Mouse (Mus musculus): ENCODE data around the gene Gm28051. TPM values are rescaled to one million over a fixed set of nuclear protein-coding genes. Genes with fewer than 3 reads are reported as not detected.

The Gm28051 gene
- polyA plus RNA-seq, 1 experiment from 2014 or later = not detected

DNA sequence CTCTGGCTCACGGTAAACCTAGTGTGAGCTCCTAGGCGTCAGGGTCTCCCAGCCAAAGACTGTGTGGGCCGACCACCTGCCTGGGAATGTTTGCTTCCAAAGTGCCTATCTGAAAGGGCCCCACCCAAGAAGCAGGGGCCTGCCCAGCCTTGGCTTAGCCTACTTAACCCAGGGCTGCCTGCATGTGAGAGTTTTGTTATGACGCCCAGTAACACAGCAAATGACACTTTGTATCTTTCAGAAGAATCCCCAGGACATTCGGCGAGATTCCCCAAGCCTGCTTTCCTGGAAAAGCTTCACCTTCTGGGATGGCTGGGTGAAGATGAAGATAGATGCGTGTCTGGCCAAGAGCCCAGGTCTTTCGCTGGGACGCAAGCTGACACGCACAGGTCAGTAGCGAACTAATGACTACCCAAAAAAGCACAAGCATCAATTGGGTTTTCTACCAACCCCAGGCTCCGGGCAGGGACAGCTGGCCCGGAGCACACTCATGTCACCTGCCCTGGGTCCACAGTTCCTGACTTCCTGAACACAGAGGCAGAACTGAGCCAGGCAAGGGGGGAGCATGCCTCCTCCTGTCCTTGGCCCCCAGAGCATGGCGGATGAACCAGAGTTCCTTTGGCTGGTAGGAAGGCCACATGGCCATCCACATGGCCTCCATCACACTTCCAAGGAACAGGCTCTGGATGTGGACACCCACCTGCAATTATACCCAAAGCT is 60.8 kb downstream of the Gm28051 start:
- no peak overlapping the region for H3K27ac ChIP-seq
- no peak overlapping the region for H3K4me2 ChIP-seq
- H3K9me3 ChIP-seq (replicated peaks) = no peaks in the 10 kb centered on the region
- ATAC-seq (replicated peaks; ENCODE audit: insufficient number of reproducible peaks, insufficient read depth, low FRiP score, low read depth) = no peak
- H3K4me3 ChIP-seq = no peak overlapping the region
- WGBS = 75% methylated on average over 14 of the region's 14 CpGs
- no peak overlapping the region for H3K9ac ChIP-seq
- H3K27me3 ChIP-seq = no peaks in the 10 kb centered on the region
- H3K4me1 ChIP-seq (replicated peaks) = peaks cover 25% of the 10 kb centered on the region
- no peaks in the 10 kb centered on the region for H3K36me3 ChIP-seq

DNA sequence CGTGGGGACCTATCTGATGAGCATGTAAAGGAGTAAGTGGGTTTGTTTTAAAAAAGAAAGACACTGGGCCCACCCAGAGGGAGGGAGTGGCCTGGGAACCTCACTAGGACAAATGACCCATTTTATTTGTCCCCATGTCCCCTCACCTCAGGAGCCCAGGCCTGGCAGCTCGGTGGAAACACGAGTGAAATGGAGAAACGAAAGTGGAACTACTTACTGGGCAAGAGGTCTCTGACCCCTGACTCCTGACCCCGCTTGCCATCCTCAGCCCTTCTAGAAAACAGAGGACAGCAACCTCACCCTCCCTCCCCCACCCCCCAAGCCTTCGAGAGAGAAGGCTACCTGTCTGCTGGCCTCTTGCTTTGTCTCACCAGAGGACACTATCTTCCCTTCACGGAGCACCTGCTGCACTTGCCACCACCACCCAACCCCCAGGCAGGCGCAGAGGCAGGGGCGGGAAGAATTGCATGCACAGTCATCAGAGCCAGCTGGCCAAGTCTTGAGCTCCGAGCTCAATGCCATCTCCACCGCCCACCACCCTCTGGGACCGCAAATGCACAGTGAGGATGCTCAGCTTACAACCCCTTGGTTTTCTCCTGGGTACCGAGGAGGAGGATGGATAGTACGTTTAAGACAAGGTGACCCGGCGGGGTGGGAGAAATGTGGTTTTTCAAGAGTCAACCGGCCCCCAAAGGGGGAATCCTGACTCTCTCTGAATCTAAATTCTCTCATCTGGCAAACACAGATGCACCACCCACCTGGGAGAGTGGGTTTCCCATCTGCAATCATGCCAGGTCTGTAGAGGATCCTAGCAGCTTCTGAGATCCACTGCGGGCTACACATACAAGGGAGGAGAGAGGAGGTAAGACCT is 62.0 kb downstream of the Gm28051 start:
- Histone ChIP-seq H3K4me3 (no peak overlapping the region), H3K27ac (no peak overlapping the region), H3K9ac (no peak overlapping the region), H3K4me1 (replicated peaks) (peaks cover 25% of the 10 kb centered on the region), H3K36me3 (no peaks in the 10 kb centered on the region), H3K9me3 (replicated peaks) (no peaks in the 10 kb centered on the region), H3K27me3 (no peaks in the 10 kb centered on the region), H3K4me2 (no peak overlapping the region)
- 72% methylated on average over 18 of the region's 18 CpGs for WGBS
- no peak for ATAC-seq (replicated peaks; ENCODE audit: insufficient number of reproducible peaks, insufficient read depth, low FRiP score, low read depth)

DNA sequence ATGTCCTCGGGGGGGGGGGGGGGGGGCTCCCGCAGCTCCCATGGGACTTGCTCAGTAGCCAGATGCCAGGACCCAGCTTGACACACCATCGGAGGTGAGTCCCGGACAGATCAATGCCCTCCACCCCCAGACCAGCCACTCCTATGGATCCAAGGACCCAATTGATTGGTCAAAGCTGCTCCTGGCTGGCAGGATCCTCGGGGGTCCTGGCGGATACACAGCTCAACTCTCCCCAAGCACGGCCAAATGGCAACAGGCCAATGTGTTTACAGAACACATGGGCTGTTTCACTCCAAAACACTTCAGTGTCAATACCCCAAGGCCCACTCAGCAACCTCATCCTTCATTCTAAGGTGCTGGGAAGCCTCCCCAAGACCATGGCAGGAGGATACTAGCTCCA is 65.8 kb downstream of the Gm28051 start:
- H3K27ac ChIP-seq = no peak overlapping the region
- H3K4me3 ChIP-seq = no peak overlapping the region
- no peak overlapping the region for H3K4me2 ChIP-seq
- H3K27me3 ChIP-seq = no peaks in the 10 kb centered on the region
- ATAC-seq (replicated peaks; ENCODE audit: insufficient number of reproducible peaks, insufficient read depth, low FRiP score, low read depth) = no peak
- peaks cover 10% of the 10 kb centered on the region; the same call in 1 of the 2 replicates for H3K4me1 ChIP-seq (replicated peaks)
- no peak overlapping the region for H3K9ac ChIP-seq
- no peaks in the 10 kb centered on the region for H3K9me3 ChIP-seq (replicated peaks)
- H3K36me3 ChIP-seq = no peaks in the 10 kb centered on the region
- WGBS = 73% methylated on average over 7 of the region's 7 CpGs

DNA sequence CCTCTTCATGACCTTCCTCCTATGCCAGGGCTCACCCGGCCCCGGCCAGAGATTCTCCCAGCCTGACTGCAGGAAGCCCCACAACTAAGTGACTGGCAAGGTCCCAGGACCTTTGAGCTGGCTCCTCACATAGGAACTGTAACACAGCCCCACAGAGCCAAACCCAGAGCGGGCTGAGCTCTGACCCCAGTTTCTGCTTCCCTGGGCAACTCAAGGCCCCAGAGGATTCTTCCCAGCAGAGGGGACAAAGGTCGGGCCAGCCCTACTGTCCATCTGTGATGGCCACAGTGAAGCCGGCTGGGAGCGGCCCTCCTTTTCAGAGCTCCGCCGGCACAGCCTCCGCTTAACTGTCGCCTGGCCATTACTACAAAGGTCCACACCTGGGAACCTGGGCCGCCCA is 66.4 kb downstream of the Gm28051 start:
- no peak for ATAC-seq (replicated peaks; ENCODE audit: insufficient number of reproducible peaks, insufficient read depth, low FRiP score, low read depth)
- no peak overlapping the region for H3K4me3 ChIP-seq
- H3K27me3 ChIP-seq = no peaks in the 10 kb centered on the region
- peaks cover 5% of the 10 kb centered on the region; the same call in 1 of the 2 replicates for H3K4me1 ChIP-seq (replicated peaks)
- no peak overlapping the region for H3K9ac ChIP-seq
- no peak overlapping the region for H3K27ac ChIP-seq
- WGBS = 75% methylated on average over 11 of the region's 11 CpGs
- H3K36me3 ChIP-seq = no peaks in the 10 kb centered on the region
- no peaks in the 10 kb centered on the region for H3K9me3 ChIP-seq (replicated peaks)
- no peak overlapping the region for H3K4me2 ChIP-seq

DNA sequence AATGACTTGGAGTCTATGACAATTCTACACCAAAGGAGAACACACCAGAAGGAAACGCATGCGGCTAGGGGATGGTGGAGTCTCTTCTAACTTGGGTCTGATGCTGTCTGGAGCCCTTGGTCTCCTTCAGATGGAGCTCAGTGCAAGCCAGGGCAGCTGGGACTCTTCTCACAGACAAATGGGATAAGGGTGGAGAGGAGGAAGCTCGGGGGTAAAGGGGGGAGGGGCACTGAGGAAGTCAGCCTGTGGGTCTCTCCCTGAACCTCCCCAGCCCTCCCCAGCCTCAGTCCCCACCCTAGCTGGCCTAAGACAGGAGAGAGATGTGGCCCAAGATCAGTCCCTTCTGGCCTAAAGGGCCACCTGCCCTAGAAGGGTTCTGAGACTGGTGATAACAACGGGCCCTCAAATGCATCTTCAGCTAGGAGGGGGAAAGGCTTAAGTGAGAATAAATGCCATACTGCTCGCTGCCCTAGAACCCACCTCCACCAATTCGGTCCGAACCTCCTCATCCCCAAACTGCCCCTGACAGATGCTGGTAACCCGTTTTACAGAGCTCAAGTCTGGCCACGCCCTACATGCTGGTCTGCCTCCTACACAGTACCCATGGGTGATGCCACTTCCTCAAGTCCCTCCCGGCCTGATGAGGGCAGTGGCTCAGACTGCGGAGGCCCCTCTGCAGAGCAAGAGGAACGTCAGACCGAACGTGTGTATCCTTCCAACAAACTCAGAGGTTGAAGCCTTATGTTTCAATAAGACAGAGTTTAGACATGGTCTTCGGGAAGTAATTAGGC is 67.6 kb downstream of the Gm28051 start:
- WGBS = 74% methylated on average over 15 of the region's 15 CpGs
- no peak overlapping the region for H3K27ac ChIP-seq

DNA sequence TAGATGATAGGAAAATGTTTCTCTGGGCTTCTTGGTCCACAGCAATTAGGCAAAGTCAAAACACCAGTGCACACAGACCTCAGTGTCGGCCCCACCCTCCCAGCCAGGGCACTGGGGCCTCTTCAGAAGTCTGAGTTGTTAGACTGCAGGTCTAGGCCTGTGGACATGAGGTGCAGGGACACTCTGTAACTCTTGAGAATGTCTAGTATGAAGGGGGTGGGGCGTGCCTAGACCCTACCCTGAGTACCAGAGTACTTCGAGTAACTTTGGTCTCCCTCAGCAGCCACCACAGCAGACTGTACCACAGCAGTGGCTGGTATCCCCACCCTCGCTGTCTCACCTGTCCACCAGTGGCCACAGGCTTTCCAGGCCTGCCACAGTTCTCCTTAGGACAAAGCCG is 71.2 kb downstream of the Gm28051 start:
- Histone ChIP-seq H3K4me1 (replicated peaks) (peaks cover 32% of the 10 kb centered on the region), H3K4me2 (no peak overlapping the region), H3K36me3 (no peaks in the 10 kb centered on the region), H3K27me3 (no peaks in the 10 kb centered on the region), H3K9ac (no peak overlapping the region), H3K27ac (no peak overlapping the region), H3K4me3 (no peak overlapping the region), H3K9me3 (replicated peaks) (no peaks in the 10 kb centered on the region)
- 87% methylated on average over 5 of the region's 5 CpGs for WGBS
- ATAC-seq (replicated peaks; ENCODE audit: insufficient number of reproducible peaks, insufficient read depth, low FRiP score, low read depth) = no peak

More for the DNA sequence above, 67.6 kb downstream of the Gm28051 start:
- Histone ChIP-seq H3K4me1 (replicated peaks) (peaks cover 9% of the 10 kb centered on the region), H3K9me3 (replicated peaks) (no peaks in the 10 kb centered on the region), H3K36me3 (no peaks in the 10 kb centered on the region), H3K4me3 (no peak overlapping the region), H3K9ac (no peak overlapping the region), H3K27me3 (no peaks in the 10 kb centered on the region), H3K4me2 (no peak overlapping the region)
- no peak for ATAC-seq (replicated peaks; ENCODE audit: insufficient number of reproducible peaks, insufficient read depth, low FRiP score, low read depth)

DNA sequence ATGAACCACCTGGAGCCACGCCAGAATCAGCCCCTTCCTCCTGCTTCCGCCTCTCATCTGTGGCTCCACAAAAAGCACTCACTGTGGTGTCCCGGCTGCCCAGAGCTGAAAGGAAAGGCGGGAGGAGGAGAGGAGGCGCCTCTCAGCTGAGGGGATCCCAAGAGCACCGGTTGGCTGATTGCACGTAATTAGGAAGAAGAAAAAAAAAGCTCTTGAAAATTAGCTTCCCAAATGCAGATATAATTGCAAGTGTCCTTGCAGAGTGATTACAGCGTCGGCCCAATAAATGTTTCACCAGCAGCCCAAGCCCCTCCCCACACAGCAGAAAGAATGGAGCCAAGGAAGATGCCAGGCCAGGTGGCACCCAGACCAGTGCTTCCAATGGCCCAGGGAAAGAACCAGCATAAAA is 72.0 kb downstream of the Gm28051 start:
- Histone ChIP-seq H3K4me2 (no peak overlapping the region), H3K27me3 (no peaks in the 10 kb centered on the region), H3K9ac (no peak overlapping the region), H3K4me3 (no peak overlapping the region), H3K27ac (no peak overlapping the region), H3K9me3 (replicated peaks) (no peaks in the 10 kb centered on the region), H3K4me1 (replicated peaks) (peaks cover 38% of the 10 kb centered on the region), H3K36me3 (no peaks in the 10 kb centered on the region)
- 37% methylated on average over 9 of the region's 9 CpGs for WGBS
- no peak for ATAC-seq (replicated peaks; ENCODE audit: insufficient number of reproducible peaks, insufficient read depth, low FRiP score, low read depth)

DNA sequence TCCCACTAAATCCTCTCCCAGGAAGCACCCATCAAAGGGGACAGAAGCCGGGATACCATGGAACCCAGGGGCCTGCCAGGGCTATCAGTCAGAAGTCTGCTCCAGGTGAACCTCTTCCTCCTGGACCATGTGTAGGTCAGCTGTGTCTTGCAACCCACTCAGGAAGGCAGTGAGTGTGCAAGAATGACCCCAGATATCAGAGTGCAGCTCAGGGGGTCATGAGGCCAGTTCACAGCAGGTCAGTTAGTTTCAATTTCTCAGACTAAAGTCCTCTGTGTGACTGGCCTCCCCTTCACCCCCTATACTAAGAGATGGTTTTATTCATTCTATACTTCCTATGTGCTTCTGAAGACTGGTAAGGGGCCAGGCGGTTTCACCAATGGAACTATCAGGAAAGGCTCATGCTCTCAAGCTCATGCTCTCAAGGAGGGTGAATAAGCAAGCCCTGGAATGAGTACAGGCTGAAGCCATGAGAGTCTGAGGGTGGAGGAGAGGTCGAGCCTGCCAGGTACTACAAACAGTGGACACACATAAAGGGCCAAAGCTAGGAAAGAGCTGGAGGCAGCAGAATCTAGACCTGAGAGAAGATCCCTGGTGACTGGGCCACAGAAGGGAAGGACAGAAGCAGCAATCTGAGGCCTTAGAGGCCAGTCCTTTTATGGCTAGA is 72.7 kb downstream of the Gm28051 start:
- no peaks in the 10 kb centered on the region for H3K36me3 ChIP-seq
- ATAC-seq (replicated peaks; ENCODE audit: insufficient number of reproducible peaks, insufficient read depth, low FRiP score, low read depth) = no peak
- H3K9ac ChIP-seq = no peak overlapping the region
- no peak overlapping the region for H3K4me3 ChIP-seq
- peaks cover 40% of the 10 kb centered on the region for H3K4me1 ChIP-seq (replicated peaks)
- no peaks in the 10 kb centered on the region for H3K9me3 ChIP-seq (replicated peaks)
- H3K4me2 ChIP-seq = no peak overlapping the region
- H3K27me3 ChIP-seq = no peaks in the 10 kb centered on the region
- no peak overlapping the region for H3K27ac ChIP-seq
- 66% methylated on average over 3 of the region's 3 CpGs for WGBS

DNA sequence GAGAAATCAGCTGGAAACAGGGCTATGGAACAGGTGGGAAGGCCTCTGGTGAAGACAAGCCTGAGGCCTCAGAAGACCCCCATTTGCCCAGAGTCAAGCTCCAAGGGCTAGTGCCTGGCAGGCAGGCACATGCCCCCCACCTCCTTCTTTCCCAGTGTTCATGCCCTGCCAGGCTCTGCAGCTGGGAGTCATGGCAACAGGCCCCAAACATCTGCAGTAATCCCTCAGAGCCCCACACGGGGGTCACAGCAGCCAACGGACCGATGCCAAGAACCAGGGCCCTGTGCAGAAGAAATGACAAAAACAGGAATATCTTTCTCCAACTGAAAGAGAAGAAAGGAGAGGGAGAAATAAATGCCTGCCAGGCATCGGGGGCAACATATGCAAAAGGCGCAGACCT is 73.6 kb downstream of the Gm28051 start:
- no peak overlapping the region for H3K9ac ChIP-seq
- no peaks in the 10 kb centered on the region for H3K9me3 ChIP-seq (replicated peaks)
- H3K4me1 ChIP-seq (replicated peaks) = peaks cover 41% of the 10 kb centered on the region
- H3K4me2 ChIP-seq = no peak overlapping the region
- H3K27me3 ChIP-seq = no peaks in the 10 kb centered on the region
- H3K36me3 ChIP-seq = no peaks in the 10 kb centered on the region
- no peak overlapping the region for H3K4me3 ChIP-seq
- no peak for ATAC-seq (replicated peaks; ENCODE audit: insufficient number of reproducible peaks, insufficient read depth, low FRiP score, low read depth)
- 79% methylated on average over 5 of the region's 5 CpGs for WGBS
- H3K27ac ChIP-seq = no peak overlapping the region

DNA sequence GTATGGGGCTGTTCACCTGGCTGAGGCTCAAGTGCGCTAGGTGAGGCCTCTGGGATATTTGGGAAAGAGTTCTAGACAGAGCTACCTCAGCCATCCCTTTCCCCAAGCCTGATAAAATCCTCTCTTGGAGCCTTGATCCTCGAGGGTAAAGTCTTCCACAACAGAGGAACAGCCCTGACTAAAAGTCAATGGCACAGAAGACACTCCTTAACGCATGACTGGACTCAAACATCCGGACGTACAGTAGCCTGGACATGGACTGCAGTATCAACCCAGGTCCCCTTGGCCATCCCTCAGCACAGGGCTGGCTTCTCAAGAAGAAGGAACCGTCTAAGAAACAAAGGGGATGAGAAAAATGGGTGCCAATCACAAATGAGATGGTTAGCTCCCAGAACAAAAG is 74.1 kb downstream of the Gm28051 start:
- WGBS = 84% methylated on average over 6 of the region's 6 CpGs
- H3K9me3 ChIP-seq (replicated peaks) = no peaks in the 10 kb centered on the region
- no peak overlapping the region for H3K4me3 ChIP-seq
- H3K4me1 ChIP-seq (replicated peaks) = peaks cover 41% of the 10 kb centered on the region
- no peak overlapping the region for H3K27ac ChIP-seq
- no peak for ATAC-seq (replicated peaks; ENCODE audit: insufficient number of reproducible peaks, insufficient read depth, low FRiP score, low read depth)
- H3K4me2 ChIP-seq = no peak overlapping the region
- no peaks in the 10 kb centered on the region for H3K36me3 ChIP-seq
- H3K9ac ChIP-seq = no peak overlapping the region
- no peaks in the 10 kb centered on the region for H3K27me3 ChIP-seq

Measured in heart, embryonic 15.5 days (tissue).